Mouse (Mus musculus) neural tube, embryonic 13.5 days (tissue): ENCODE measurements around the gene Cfap45. TPM values are rescaled to one million over a fixed set of nuclear protein-coding genes. Genes with fewer than 3 reads are reported as not detected.
A peak's percentile ranks its signal among the peaks of the same experiment; 100 is the strongest.

Experiments used
- ATAC-seq: fragments of 200-750 bp; cut with Nextera tagmentation; 2 replicates; pipeline ENCODE4 v1.8.0; 2017; ENCODE audit warnings: low read depth, mild to moderate bottlenecking, moderate TSS enrichment, moderate library complexity
- H3K27ac ChIP-seq: fragments of 300-500 bp; sonication (generic); replicated peaks from 2 replicates; pipeline ENCODE4 v1.5.1; 2015; ENCODE audit warnings: moderate library complexity, mild to moderate bottlenecking, inconsistent platforms
- H3K27me3 ChIP-seq: fragments of 300-500 bp; sonication (generic); 2 replicates; pipeline ENCODE4 v1.6.1; 2015; ENCODE audit warnings: mild to moderate bottlenecking, inconsistent platforms
- H3K36me3 ChIP-seq: fragments of 300-500 bp; sonication (generic); 2 replicates; pipeline ENCODE4 v1.6.1; 2015; ENCODE audit warnings: mild to moderate bottlenecking, inconsistent platforms
- H3K4me1 ChIP-seq: fragments of 300-500 bp; sonication (generic); replicated peaks from 2 replicates; pipeline ENCODE4 v1.6.1; 2015; ENCODE audit warnings: inconsistent platforms
- H3K4me2 ChIP-seq: fragments of 300-500 bp; sonication (generic); 2 replicates; pipeline ENCODE4 v1.6.1; 2015; ENCODE audit warnings: inconsistent platforms, mild to moderate bottlenecking, moderate library complexity
- H3K4me3 ChIP-seq: fragments of 300-500 bp; sonication (generic); 2 replicates; pipeline ENCODE4 v1.5.1; 2015; ENCODE audit warnings: mild to moderate bottlenecking, inconsistent platforms
- H3K9ac ChIP-seq: fragments of 300-500 bp; sonication (generic); 2 replicates; pipeline ENCODE4 v1.6.1; 2015; ENCODE audit warnings: moderate library complexity, mild to moderate bottlenecking, inconsistent platforms
- H3K9me3 ChIP-seq: fragments of 300-500 bp; sonication (generic); 2 replicates; pipeline ENCODE4 v1.6.1; 2016; ENCODE audit warnings: inconsistent platforms
- WGBS: fragments of 180-500 bp; shearing (Covaris S2); methylation state at CpG from one replicate; pipeline ENCODE4 v1.1.7; 2015; 5-methylcytosine and 5-hydroxymethylcytosine counted together
- polyA plus RNA-seq: library from polyadenylated mRNA; unstranded; fragments of >200 nt; fragmentation: Nextera tagmentation; extraction: Ambion mirVana; gene quantifications from 2 replicates; pipeline ENCODE4 v1.2.1, GENCODE M21; 2015

The Cfap45 gene
- polyA plus RNA-seq, 1 experiment from 2014 or later = 3.1 TPM

DNA sequence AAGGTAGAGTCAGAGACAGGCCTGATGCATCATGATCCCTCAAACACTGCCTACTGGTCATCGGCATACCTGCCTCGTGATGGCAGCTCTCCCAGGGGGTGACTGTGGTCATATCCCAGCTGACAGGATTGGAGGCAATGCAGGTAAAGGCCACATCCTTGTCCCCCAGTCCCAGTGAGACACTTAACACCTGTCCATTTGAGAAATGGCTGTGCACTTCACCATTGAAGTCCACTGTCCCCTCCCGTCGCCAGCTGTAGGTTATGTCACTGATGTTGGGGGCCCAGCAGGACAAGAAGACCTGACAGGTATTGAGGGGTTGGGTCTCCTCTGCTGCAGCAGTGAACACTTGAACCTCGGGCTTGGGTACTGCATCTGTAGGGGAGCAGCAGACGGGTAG, 63.7 kb downstream of the Cfap45 start:
- Histone ChIP-seq H3K9ac (no peak overlapping the region), H3K4me1 (peaks cover 18% of the 10 kb centered on the region), H3K4me2 (no peak overlapping the region), H3K4me3 (no peak overlapping the region), H3K9me3 (no peaks in the 10 kb centered on the region), H3K36me3 (no peaks in the 10 kb centered on the region), H3K27me3 (0 out of 2 replicates have a peak, but pooled peaks cover 3% of the 10 kb centered on the region), H3K27ac (peak overlapping the region; percentile 91)
- ATAC-seq = no peak
- WGBS = 92% methylated on average over 6 of the region's 6 CpGs

DNA sequence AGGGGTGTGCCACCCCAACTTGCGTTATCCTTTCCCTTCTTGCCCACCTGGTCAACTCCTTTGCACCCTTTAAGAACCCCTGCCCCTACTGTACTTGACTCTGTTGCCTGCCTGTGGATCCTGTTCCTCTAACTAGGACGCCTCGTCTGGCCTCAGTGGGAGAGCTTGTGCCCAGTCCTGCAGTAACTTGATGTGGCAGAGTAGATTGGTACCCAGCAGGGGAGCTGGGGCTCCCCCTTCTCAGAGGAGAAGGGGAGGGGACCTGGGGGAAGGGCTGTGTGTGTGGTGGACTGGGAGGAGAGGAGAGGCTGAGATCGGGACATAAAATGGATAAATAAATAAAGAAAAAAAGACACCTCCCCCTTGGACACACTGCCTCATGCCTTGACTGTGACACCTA, 64.4 kb downstream of the Cfap45 start:
- 45% methylated on average over 4 of the region's 4 CpGs for WGBS

DNA sequence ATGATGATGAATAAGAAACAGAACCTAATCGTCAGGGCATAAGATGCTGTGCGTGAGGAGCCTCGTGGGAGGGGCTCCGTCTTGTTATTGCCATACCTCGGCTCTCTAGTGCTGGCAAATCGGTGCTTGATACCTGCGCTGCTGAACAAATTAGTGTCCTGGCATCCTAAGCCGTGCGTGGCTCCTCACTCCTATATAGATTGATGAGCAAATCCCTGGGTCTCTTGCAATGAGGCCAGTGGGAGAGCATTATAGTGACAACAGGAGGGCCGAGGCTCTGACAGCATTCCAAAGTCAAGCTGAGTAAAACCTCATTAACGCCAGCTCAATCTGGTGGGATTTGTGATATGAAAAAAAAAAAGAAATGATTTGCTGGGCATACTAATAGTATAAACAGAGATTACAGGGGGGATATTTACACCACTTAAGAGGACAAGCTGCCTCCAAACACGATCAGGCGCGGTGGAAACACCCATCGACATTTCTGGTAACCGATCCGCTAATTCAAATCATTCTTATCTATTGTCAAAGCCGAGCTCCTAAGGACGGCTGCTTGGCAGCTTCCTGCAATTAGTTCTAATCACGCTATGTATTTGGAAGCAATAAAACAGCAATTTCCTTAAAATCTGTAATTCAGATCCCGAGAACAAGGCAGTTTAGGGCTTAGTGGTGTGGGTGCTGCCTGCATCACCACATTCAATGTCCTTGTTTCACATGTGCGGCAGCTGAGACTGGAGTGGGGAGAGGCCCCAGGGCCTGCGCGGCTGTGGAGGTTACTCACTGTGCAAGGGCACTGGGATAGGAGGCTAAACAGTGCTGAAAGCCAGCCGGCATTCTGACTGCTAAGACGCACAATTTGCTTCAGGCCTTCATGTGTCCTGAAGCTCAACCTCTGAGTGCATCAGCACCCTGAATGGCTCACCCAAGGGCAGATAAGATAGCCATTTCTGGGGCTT, 65.3 kb downstream of the Cfap45 start:
- ATAC-seq = peak; percentile 77
- no peaks in the 10 kb centered on the region for H3K9me3 ChIP-seq
- H3K9ac ChIP-seq = peak overlapping the region; percentile 45; the same call in 1 of the 2 replicates
- 15% methylated on average over 26 of the region's 26 CpGs for WGBS
- no peak overlapping the region for H3K4me3 ChIP-seq
- H3K4me1 ChIP-seq = peaks cover 18% of the 10 kb centered on the region
- H3K36me3 ChIP-seq = no peaks in the 10 kb centered on the region
- H3K27me3 ChIP-seq = 0 out of 2 replicates have a peak, but pooled peaks cover 3% of the 10 kb centered on the region
- peak overlapping the region; percentile 26 for H3K4me2 ChIP-seq
- peak overlapping the region; percentile 91 for H3K27ac ChIP-seq

More for the DNA sequence above, 64.4 kb downstream of the Cfap45 start:
- Histone ChIP-seq H3K9me3 (no peaks in the 10 kb centered on the region), H3K4me1 (peaks cover 18% of the 10 kb centered on the region), H3K36me3 (no peaks in the 10 kb centered on the region), H3K9ac (no peak overlapping the region), H3K27me3 (0 out of 2 replicates have a peak, but pooled peaks cover 3% of the 10 kb centered on the region), H3K27ac (peak overlapping the region; percentile 91), H3K4me3 (no peak overlapping the region), H3K4me2 (0 out of 2 replicates have a peak overlapping the region, but pooled peaks have one; percentile 26)
- peak; percentile 11; the same call in 1 of the 2 replicates for ATAC-seq

DNA sequence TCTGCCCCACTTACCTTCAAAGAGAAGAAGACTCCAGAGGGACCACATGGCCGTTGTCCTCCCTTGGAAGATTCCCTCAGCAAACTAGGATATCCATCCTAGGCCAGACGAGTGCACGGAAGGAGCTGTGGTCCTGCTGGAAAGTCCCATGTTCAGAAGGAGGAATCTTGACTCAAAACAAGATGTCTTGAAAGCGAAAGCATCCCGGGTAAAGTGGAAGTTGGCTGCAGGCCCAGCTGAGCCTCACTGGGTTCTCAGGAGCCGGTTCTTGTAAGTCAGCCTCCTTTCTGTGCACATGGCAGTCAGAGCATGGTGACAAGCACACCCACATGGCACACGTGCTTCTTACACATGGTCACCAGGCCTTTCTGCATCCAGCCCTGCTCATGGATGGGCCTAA, 69.8 kb downstream of the Cfap45 start, which contains the start of gene Slamf8:
Gene Slamf8 (minus strand): TSS at position 184 of the 400 bp plus-strand sequence.
- no peak for ATAC-seq
- Histone ChIP-seq H3K4me1 (peaks cover 12% of the 10 kb centered on the region), H3K27me3 (no peaks in the 10 kb centered on the region), H3K36me3 (no peaks in the 10 kb centered on the region), H3K9ac (no peak within 1 kb of the TSS), H3K4me2 (no peak within 1 kb of the TSS), H3K27ac (no peak within 1 kb of the TSS), H3K4me3 (no peak within 1 kb of the TSS), H3K9me3 (no peaks in the 10 kb centered on the region)
- 89% methylated on average over 7 of the region's 7 CpGs for WGBS

DNA sequence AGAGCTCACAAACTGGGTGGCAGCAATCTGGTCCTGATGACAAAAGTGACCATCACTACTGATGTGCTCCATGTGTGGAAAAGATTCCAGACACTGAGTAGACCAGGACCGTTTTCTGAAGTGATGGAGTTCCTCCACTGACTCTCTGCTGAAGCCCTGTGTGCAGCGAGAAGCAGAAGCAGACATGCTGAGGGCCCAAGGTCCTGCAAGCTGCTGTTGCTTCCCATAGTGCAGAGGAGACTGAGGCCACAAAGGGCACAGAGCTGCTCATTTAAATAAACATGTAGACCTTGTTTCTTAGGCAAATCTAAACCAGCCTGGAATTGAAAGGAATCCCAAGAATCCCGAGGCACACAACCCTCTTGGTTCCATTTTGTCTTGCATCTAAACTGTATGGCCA, 72.7 kb downstream of the Cfap45 start:
- no peak for ATAC-seq
- Histone ChIP-seq H3K4me2 (no peak overlapping the region), H3K4me1 (no peaks in the 10 kb centered on the region), H3K36me3 (no peaks in the 10 kb centered on the region), H3K27me3 (no peaks in the 10 kb centered on the region), H3K4me3 (no peak overlapping the region), H3K9me3 (no peaks in the 10 kb centered on the region), H3K27ac (no peak overlapping the region), H3K9ac (no peak overlapping the region)
- 79% methylated on average over 3 of the region's 3 CpGs for WGBS

DNA sequence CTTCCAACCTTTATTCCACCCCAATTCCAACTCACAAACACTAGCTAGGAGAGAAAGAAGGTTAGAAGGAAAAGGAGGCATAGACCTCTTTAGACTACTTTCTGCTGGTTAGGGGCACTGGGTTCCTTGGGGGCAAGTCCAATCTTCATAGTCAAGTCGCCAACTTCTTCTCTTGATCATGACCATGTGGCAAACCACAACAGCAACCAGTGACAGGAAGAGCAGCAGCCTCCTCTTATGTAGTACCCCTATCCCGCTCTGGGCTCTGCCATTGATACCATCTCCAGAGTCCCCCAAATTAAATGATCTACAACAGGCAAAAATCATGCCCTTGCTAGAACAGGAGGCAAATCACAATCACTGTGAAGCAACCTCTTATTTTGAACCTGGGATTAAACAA, 73.4 kb downstream of the Cfap45 start:
- H3K9ac ChIP-seq = no peak overlapping the region
- H3K36me3 ChIP-seq = no peaks in the 10 kb centered on the region
- no peaks in the 10 kb centered on the region for H3K4me1 ChIP-seq
- H3K27me3 ChIP-seq = no peaks in the 10 kb centered on the region
- H3K9me3 ChIP-seq = no peaks in the 10 kb centered on the region
- no peak overlapping the region for H3K27ac ChIP-seq
- no peak for ATAC-seq
- no peak overlapping the region for H3K4me3 ChIP-seq
- 93% methylated on average over 2 of the region's 2 CpGs for WGBS
- H3K4me2 ChIP-seq = no peak overlapping the region

DNA sequence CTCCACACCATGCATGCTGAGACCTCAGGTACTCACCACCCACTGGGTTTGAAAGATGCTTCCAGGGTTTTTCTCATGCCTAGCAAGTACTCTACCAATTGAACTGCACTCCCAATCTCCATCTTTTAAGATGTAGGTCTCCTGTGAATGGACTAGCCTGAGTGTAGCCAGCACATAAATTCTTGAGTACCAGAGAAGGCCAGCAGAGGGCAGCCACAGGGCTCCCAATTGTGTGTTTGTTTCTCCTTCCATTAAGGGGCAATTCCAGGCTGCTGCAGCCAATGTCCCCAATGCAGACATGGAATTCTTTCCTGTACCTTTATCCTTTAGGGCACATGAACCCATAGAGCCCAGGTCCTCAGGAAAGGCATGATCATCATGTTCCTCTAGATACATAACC, 73.9 kb downstream of the Cfap45 start:
- H3K4me1 ChIP-seq = no peaks in the 10 kb centered on the region
- ATAC-seq = no peak
- H3K4me3 ChIP-seq = no peak overlapping the region
- no peak overlapping the region for H3K27ac ChIP-seq
- no peak overlapping the region for H3K9ac ChIP-seq
- H3K4me2 ChIP-seq = no peak overlapping the region
- no peaks in the 10 kb centered on the region for H3K36me3 ChIP-seq
- H3K27me3 ChIP-seq = no peaks in the 10 kb centered on the region
- no peaks in the 10 kb centered on the region for H3K9me3 ChIP-seq

Other genes starting within 250 kb of the Cfap45 start
- 38.6 and 40.0 TPM in 2 replicates for gene Atp1a2, start 222.7 kb upstream of the Cfap45 start, polyA plus RNA-seq
- 1.5 and 2.1 TPM in 2 replicates for gene Kcnj9, start 191.5 kb upstream of the Cfap45 start, polyA plus RNA-seq
- gene Kcnj10, start 179.6 kb upstream of the Cfap45 start, polyA plus RNA-seq = 1.9 and 2.0 TPM in 2 replicates
- 5.1 and 5.7 TPM in 2 replicates for gene Pigm, start 144.3 kb upstream of the Cfap45 start, polyA plus RNA-seq
- gene Slamf9, start 45.4 kb upstream of the Cfap45 start, polyA plus RNA-seq = 0.37 TPM in 1 of 2 replicates, not detected in the other
- 62.6 and 65.9 TPM in 2 replicates for gene Igsf9, start 39.0 kb upstream of the Cfap45 start, polyA plus RNA-seq
- gene Tagln2, start 20.8 kb upstream of the Cfap45 start, polyA plus RNA-seq = 160 and 187 TPM in 2 replicates
- 0.82 and 0.85 TPM in 2 replicates for gene Vsig8, start 35.1 kb downstream of the Cfap45 start, polyA plus RNA-seq
- not detected in 2 replicates for gene Slamf8, start 69.8 kb downstream of the Cfap45 start, polyA plus RNA-seq
- gene Fcrl6, start 81.8 kb downstream of the Cfap45 start, polyA plus RNA-seq = 0.15 and 0.52 TPM in 2 replicates
- gene Dusp23, start 112.2 kb downstream of the Cfap45 start, polyA plus RNA-seq = 14.8 and 20.1 TPM in 2 replicates
- gene Crp, start 177.3 kb downstream of the Cfap45 start, polyA plus RNA-seq = 0.77 and 0.98 TPM in 2 replicates